Mouse (Mus musculus): ENCODE measurements at regions not wholly inside any gene's neighbourhood (a gene's known extent, or its start where the extent isn't known, plus 50 kb on each side); places are given as distances from the start of the nearest gene placed in this dataset.
"Not testable (repeated sequence)": the region's sequence is repeated elsewhere in the genome, so short reads cannot be mapped to it uniquely, and the experiment has no call there.

DNA sequence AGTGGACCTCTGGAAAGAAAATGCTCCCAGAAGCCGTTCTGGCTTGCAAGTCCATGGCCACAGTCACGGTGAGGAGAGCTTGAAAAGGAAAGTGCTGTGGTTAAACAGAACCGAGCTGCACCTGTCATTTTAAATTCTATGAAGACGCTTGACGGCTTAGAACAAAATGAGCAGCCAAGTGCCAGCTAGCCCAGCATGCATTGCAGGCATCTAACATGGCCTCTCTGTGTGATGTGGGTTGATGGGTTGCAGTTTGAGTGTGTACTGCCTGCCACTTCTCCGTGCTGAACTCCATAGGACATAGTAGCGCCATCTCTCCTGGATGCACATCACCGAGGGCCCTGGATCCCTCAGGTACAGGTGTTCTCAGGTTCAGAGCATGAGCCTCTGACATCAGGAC lies 189.1 kb downstream of the Diras2 start:
- no peak for DNase-seq
- intact Hi-C loops (cut with DNase I): no loop called here

DNA sequence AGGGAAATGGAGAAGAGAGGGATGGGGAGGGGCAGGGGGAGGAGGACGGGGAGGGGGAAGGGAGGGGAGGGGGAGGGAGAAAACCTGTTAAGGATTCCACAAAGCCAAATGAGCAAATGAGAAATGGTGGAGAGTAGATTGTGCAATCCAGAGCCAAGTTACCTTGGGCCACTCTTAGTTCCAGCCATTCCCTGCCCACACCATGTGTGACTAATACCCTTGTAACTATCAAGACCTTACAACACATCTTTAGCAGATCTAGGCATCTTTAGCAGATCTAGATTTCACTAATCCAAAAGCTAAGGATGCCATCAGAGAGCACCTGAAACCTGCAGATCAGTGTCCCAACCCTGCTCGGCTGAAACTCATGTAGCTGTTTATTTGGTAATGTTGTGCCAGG lies 186.7 kb downstream of the Diras2 start:
- intact Hi-C loops (cut with DNase I): no loop called here
- no peak for DNase-seq

DNA sequence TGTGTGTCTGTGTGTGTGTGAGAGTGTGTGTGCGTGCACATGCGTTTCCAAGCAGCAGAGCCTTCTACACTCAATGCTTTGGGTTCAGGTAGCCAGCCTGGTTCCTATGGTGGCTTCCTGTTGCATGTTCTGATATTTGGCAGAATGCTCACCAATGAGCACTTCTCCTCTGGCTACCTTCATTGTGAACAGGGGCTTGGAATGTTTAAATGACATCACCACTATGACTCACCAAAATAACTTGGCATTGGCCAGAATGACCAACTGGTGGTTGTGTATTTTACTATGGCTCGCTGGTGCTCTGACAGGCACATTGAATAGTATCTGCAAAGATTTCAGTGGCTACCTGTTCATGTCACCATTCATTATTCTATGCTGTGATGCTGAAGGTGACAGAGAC lies 186.2 kb downstream of the Diras2 start:
- peak in 1 of 2 experiments; percentile 1 for DNase-seq
- intact Hi-C loops (cut with DNase I): no loop called here

DNA sequence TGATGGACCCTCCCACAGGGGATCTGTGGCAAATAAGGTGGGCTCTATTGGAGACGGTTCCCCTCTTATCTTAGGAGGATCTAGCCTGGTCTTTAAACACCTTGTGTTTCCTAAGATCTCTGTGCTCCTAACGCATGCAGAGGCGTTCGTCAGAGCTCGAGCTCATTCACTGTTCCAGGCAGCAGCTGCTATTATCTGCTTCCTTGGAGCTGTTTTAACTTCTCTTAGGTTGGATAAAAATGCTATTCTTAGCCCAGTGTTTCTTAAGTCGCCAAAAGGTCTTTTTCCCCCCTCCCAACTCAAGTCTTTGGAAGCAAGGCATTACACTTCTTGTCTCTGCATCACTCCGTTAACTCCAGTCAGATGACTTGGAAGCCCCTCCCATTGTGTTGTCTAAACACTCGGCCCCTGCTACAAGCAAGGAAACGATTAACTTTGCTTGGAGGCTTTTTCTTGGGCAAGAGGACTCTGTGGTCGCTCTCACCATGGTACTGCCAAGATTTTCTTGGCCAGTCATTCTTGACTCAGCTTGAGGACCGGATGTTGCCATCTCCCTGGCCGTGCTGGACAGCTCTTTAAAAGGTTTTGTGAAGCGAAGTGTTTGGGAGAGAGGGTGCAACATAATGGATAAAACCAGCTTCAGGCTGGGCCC lies 185.6 kb downstream of the Diras2 start:
- DNase-seq: peak in 1 of 2 experiments; percentile 9
- intact Hi-C loops (cut with DNase I): no loop called here

DNA sequence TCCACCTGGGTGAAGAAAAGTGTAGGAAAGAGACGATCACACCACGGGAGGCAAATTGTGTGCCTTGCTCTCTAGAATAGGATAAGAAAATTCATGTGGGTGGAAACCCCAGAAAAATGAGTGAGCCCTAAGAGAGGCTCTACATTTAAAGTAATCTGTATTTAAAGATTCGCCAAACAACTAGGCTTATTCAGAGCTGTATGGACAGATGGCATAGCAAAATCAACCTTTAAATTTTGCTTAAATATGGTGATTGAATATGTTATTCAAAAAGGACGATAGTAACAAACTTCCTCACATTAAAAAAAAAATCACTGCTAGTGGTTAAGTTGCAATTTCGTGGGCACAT lies 185.1 kb downstream of the Diras2 start:
- DNase-seq: no peak
- intact Hi-C loops (cut with DNase I): no loop called here

DNA sequence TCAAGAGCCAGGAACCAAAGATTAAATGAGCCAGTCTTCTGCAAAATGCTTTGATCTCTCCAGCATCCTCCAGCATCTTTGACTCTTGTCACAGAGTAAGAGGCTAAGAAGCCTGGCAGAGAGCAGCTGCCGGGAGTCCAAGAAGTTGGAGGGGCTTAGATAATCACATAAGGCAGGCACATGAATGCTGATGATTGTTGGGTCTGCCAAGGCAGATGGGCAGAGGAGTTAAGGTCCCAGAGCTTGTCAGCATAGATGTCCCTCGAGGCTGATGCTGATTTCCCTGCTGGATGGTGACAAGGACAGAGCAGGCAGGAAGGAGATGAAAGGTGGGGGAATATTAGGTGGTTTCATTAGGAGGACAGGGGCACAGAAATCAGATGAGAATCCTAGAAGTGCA lies 183.4 kb downstream of the Diras2 start:
- intact Hi-C loops (cut with DNase I): no loop called here
- no peak for DNase-seq

DNA sequence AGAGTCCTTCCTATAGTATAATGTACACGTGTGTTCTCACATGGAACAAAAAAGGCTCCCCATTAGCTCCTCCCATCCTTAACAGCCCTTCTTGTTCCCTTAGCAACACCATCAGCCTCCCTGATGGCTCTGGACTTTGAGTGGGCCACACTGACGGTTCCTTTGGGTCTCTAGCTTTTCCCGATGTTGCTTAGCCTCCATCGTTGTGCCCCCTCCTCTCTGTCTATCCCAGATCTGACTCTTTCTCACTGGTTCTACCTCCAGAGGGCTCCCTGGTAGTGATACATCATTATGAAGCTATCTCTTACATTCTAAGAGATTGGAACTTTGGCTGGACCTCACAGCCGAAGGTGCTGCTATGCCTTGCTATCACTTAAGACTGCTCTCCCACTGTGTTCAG lies 181.5 kb downstream of the Diras2 start:
- intact Hi-C loops (cut with DNase I): loop anchor here (5.0 kb wide), 1 partner anchor 517 kb away; no protein-coding TSS in a partner anchor
- DNase-seq: no peak

DNA sequence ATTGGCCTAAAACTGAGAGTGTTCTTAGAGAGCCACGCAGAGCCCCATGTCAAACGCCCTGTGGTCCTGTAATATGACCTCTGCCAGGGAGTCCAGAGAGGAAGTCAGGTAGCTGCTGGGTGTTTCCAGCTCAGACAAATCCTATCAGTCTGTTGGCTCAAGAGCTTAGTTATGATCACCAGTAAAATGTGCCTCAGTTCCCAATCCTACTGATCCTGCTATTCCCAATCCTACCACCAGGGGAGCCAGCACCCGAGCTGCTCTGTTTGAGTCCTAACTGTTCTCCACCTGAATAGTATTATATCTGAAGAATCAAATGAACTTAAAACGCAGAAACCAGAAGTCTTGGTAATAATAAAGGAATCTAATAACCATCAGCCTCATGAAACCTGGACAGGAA lies 178.5 kb downstream of the Diras2 start:
- intact Hi-C loops (cut with DNase I): loop anchor here (5.0 kb wide), 1 partner anchor 520 kb away; no protein-coding TSS in a partner anchor
- DNase-seq: peak in 1 of 2 experiments; percentile 25

DNA sequence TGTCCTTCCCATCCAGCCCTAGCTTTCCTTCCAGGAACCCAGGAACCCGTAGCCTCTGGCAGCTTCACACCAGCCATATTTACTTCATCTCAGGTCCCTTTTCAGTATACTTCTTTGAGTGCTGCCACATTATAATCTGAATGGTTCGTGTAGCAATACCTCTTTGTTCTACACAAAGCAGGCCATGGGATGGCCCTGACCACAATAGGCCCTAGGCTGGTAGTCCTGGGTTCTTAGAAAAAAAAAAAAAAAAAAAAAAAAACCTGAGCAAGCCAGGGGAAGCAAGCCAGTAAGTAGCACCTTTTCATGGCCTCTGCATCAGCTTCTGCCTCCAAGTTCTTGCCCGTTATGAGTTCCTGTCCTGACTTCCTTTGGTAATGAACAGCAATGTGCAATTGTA lies 177.6 kb downstream of the Diras2 start:
- intact Hi-C loops (cut with DNase I): loop anchor here (5.0 kb wide), 1 partner anchor 521 kb away; no protein-coding TSS in a partner anchor
- DNase-seq: no peak

DNA sequence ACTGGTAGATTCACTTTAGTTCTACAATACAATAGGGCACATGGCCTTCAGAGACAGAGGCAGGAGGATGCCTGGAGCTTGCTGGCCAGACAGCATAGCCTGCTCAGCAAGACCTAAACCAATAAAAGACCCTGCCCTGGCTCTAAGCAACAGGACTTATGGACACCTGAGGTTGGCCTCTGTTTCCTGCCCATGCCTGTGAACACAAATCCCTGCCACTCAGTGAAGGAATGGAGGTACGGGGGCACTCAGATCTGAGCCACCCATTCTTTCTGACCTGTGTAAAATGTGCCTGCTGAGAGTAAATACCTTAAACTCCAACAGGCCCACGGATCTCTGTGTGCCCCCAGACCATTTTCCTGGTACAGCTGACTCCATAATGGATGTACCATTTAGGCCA lies 177.1 kb downstream of the Diras2 start:
- no peak for DNase-seq
- intact Hi-C loops (cut with DNase I): loop anchor here (5.0 kb wide), 1 partner anchor 522 kb away; no protein-coding TSS in a partner anchor

DNA sequence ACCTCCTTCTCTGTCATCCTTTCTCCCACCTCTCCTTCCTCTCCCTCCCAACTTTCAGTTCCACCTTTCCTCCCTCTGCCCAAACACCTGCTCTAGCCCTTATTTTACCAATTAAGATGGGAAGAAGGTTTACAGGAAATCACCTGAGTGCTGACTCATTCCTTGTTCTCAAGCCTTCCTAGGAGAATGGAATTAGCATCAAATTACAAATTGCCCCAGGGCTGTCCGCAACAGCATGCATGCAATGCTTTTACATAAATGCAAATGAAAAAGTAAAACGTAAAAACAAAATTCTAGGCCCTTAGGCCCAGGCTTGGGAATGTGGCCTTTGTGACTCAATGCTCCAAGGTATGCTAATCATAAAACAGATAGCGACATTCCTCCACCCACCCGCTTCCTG lies 175.2 kb downstream of the Diras2 start:
- not testable (repeated sequence) for DNase-seq
- intact Hi-C loops (cut with DNase I): loop anchor here (5.0 kb wide), 1 partner anchor 176 kb away; the partner anchor contains the start of gene Diras2

DNA sequence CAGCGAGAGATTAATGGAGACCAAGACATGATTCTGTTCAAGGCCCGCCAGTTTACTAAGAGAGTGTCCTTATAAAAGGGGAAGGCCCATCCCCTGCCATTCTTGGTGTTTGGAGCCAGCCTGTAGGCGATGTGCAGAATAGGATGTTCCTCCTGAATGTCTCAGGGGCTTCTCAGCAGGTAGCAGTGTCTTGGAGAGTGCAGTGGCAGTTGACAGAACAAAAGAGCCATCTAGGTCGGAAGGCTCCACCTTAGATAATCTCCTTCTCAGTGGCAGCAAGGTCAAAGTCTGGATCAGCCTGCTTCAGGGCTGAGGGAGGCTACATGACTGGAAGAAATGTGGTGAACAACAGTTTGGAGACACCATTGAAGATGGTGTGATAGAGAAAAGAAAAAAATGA lies 171.7 kb downstream of the Diras2 start:
- intact Hi-C loops (cut with DNase I): loop anchor here (5.0 kb wide), 1 partner anchor 173 kb away; the partner anchor contains the start of gene Diras2
- not testable (repeated sequence) for DNase-seq

DNA sequence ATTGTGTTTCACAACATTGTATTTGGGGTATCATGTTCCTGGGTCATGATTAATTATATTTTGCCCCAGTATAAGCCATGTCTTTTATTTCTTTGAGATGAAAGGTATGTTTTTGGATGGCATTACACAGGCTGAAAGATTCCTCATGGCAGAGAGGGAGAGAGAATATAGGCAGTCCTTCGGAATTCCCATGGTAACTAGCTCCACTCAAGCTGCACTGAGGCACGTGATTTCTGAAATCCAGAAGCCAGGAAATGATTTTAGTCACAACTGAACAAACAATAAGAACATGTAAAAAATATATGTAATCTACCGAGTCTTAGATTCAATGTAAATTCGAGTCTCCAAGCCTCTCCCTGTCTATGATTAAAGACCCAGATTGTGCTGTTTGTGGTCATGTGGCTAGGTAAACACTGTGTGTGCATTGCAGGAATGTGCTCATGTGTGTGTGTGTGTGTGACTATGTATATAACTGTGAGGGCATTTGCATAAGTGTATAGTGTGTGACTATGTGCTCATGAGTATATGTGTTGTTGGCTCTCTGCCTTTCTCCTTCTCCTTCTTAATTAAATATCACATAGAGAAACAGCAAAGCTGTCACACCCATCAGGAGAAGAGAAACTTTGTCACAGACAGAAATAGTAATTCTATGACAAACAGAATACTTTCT lies 169.8 kb downstream of the Diras2 start:
- intact Hi-C loops (cut with DNase I): no loop called here
- DNase-seq: no peak

DNA sequence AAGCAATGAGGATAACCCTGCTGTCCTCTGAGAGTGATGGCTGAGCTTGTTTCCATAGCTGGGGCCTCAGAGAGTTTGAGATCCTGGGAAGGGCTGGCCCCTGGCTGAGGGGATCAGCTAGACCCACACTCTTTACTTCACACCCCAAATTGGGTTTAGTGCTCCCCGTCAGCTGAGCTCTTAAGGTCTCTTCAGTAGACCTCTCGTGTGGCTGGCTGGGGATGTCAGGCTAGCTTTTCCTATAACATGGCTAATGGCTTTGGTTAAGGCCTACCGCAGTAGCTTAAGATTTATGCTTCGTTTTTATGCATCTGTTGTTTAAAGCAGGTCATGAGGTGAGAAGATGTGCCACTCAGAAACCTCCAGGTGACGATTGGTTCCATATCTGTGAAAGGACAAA lies 168.8 kb downstream of the Diras2 start:
- intact Hi-C loops (cut with DNase I): no loop called here
- no peak for DNase-seq

DNA sequence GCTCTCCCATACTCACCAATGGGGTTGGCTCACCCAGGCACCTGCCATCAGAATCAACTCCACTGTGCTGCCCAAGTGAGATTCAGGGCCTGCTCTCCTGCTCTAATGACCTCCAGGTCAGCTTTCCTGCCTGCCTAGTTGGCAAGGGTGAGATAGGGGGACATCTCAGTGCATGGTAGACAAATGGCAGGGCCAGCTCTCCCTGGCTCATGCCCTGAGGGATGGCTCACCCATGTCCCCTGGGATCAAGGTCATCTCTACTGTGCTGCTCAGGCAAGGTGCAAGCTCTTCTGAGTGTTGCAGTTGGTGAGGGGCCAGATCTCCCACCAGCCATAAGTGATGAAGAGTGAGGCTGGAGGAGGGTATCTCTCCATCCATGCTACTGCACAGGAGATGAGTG lies 161.2 kb downstream of the Diras2 start:
- intact Hi-C loops (cut with DNase I): no loop called here
- DNase-seq: no peak

DNA sequence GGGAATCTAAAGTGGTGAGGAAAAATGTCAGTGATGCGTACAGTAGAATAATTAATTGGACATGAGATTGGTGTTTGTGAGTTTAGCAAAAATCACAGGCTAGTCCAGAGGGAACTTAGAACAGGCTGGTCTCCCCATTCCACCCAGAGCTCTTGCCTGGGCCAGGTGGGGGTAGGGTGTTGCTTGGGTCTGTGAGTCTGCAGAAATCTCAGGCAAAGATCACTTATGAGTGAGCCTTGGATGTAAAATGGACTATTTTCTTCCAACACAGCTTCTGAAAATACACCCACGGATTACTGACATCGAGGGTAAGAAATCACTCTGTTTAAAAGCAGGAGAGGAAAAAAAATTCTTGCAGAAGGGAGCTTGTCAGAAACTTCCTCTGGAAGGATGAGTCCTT lies 159.1 kb downstream of the Diras2 start:
- no peak for DNase-seq
- intact Hi-C loops (cut with DNase I): no loop called here

DNA sequence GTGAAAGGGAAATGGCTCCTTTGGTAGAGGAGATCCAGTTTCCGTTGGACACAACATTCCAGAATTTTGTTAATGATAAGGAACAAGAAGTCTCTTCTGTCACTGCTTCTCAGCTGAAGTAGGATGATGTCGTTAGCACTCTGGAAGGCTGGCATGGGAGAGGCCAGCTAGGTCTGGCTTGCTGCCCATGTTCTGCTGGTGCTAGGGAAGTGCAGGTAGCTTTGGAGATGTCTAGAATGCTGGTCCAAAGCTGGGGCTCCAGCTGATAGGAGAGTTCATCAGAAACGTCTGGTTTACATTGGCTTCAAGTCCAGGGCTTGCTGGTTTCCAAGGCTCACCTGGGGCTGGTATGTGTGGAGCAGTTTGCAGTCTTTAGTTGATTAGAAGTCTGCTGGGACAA lies 156.3 kb downstream of the Diras2 start:
- no peak for DNase-seq
- intact Hi-C loops (cut with DNase I): no loop called here

DNA sequence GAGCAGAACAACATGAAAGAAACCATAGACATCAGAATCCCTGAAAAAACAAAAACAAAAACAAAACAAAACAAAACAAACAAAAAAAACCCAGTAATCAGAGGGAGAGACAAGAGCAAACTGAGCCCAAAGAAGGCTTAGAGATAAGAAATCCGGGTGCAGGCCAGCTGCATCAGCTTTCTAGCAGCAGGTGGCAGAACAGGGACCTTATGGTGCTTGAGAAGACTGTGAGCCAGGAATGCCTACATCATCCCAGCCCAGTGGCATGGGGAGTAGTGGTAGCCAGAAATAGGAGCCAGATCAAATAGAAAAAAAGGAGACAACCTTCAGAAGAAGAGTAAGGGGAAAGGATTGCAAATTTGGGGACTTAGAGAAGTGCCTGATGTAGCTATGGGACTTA lies 152.8 kb downstream of the Diras2 start:
- no peak for DNase-seq
- intact Hi-C loops (cut with DNase I): no loop called here

DNA sequence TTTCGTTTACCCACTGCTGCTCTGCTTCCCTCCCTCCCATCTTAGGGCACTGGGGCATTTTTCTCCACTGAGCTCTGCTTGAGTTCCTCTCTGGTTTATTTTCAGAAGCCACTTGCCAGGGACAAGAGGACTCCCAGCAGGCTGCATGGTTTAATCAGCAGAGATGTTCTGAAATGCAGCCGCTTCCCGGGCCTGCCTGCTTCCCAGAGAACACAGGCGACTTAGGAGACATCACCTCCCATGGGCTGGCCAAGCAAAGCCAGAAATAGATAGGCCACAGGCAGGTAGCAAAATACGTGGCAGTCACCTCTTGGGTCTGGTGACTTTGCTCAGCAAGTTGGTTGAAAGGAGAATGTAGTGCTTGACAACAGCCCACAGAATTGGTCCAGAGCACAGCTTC lies 141.8 kb downstream of the Diras2 start:
- DNase-seq: no peak
- intact Hi-C loops (cut with DNase I): no loop called here

DNA sequence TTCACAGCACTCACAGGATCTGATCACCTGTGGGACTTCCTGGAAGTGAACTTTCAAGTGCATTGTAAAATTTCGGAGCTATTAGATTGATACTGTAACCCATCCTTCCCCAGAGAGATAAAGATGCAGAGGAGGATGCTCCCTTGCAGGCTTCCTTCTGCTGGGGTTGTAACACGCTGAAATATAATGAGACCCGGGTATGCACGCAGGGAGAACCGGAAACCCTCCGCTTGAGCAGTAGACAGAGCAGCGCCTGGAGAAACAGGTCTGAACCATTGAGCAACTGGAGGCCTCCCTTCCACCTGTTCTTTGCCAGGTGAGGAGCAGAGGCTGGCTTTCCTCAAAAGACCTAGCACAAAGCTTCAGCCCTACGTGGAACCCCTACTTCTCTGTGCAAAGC lies 135.3 kb downstream of the Diras2 start:
- DNase-seq: no peak
- intact Hi-C loops (cut with DNase I): no loop called here

DNA sequence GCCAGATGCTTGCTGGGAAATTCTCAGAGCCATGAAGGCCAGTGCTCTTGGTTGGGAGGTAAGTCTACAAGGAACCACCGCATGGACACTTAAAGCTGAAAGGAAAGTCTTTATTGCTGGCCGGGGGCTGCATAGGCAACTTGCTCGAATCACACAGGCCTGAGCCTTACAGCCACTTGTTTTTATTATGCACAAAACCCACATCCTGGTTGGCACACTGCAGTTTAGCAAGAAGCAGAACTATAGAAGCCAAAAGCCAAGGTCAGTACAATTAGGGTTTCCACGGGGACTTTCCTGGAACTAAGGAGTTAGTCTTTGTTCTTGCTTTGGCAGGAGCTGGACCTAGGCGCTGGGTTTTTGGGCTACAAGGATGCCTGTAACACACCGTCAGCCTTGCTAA lies 132.7 kb downstream of the Diras2 start:
- intact Hi-C loops (cut with DNase I): no loop called here
- no peak for DNase-seq

DNA sequence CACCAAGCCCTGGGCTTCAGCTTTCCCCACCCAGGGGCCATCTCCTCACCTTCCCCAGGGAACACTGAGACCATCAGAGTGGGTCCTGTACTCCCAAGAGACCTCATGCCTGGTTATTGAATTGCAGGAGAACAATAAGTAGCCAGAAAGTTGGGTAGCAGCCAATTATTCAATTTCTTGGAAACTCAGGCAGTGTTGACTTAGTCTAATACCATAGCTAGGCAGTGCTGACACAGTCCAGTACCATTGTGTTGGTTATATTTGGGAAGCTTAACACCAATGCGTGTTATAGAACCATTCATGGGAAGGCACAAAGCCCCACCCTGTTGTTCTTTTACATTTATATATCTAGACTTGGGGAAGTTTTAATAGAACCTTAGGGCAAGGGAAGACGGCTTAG lies 131.9 kb downstream of the Diras2 start:
- intact Hi-C loops (cut with DNase I): no loop called here
- DNase-seq: no peak
